Mouse (Mus musculus): ENCODE results near the gene Tspan11. TPM values are rescaled to one million over a fixed set of nuclear protein-coding genes. Genes with fewer than 3 reads are reported as not detected.

Gene Tspan11
- polyA plus RNA-seq (2012; rRNA removed), result 13.2 and 20.5 TPM in 2 replicates

GRCm38 (mm10) chr6:127887511-127888421 lies at the start of gene Tspan11:
Gene Tspan11, plus strand, starts transcription at chr6:127887589.

Other genes starting within 250 kb of the Tspan11 start
- gene Prmt8, start 118.1 kb upstream of the Tspan11 start, polyA plus RNA-seq (2012; rRNA removed), result not detected in 2 replicates

Measured in ovary, adult 2 months (tissue).